Mouse (Mus musculus): Measurements from ENCODE around the gene Atp6v1g2.

The Atp6v1g2 gene

DNA sequence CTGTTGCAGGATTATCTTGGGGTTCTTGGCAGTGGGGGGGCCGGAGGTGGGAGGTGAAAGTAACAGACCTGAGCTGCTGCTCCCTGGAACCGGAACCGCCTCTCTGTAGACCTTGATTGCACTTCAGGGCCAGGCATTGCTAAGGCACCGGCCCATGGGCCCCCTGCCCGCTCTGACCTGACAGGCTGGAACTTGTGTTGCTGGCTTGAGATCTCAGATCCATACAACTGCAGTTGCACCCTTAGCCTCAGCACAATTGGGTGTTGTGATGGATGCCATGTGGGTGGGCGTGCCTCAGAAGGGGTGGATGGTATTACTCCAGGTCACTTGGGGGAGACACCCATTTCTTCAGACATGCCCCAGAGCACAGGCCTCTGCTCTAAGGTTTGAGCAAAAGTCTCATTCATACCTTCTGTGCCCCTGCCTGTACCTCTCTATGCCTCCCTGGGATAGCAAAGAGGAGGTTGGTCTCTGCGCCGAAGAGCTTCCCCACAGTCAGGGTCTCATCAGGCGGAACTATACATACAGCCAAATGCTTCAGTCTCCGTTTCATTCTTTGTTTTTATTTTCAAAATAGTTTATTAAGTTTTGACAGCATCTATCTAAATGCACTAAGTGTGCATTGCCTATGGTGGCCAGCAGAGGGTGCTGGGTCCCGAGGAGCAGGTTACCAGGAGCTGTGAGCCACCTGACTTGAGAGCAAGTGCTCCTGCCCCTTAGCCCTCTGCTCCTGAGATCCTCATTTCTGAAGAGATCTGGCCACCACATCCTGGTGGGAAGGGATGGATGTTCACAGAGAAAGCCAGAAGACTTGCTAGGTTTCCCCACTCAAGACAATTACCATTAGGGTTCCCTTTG lies 21.0 kb downstream of the Atp6v1g2 start:
- peak in 1 of 2 experiments; percentile 67 for DNase-seq (ENCODE audit: low spot score in 2 of 2)

DNA sequence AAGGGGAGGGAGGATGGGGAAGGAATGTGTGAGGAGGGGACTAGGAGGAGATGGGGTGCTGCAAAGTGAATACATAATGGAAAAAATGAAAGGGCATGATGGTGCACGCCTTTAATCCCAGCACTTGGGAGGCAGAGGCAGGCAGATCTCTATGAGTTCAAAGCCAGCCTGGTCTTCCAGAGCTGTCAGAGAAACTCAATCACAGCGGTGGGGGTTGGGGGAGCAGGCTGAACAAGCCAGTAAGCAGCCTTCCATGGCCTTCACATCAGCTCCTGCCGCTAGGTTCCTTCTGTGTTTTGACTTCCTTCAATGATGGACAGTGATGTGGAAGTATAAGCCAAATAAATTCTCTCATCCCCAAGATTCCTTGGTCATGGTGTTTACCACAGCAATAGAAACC lies 21.8 kb downstream of the Atp6v1g2 start:
- no peak for DNase-seq (ENCODE audit: low spot score in 2 of 2)

DNA sequence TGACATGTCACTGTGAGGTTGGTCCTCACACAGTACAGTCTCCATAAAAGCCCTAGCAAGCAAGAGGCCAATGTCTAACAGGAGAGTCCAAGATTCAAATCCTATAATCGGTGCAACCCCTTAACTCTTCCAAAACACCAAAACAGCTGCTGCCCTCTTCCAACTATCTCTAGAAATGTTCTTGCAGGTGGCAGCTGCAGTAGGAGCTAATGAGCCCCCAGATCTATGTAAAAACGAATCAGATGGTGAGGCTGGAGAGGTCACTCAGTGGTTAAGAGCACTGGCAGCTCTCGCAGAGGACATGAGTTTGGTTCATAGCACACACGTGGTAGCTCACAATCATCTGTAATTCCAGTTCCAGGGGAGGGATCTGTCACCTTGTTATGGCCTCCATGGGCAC lies 22.2 kb downstream of the Atp6v1g2 start:
- no peak for DNase-seq (ENCODE audit: low spot score in 2 of 2)

DNA sequence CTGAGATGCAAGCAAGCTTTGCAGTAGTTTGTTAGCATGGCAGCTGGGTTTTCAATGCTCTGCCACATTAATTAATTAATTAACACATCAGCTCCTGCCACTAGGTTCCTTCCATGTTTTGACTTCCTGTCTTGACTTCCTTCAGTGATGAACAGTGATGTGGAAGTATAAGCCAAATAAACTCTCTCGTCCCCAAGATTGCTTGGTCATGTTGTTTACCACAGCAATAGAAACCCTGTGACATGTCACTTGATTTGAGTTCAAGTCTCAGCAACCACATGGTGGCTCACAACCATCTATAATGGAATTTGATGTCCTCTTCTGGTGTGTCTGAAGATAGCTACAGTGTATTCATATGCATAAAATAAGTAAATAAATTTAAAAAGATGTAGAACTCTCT lies 23.9 kb downstream of the Atp6v1g2 start:
- DNase-seq (ENCODE audit: low spot score in 2 of 2), result no peak

DNA sequence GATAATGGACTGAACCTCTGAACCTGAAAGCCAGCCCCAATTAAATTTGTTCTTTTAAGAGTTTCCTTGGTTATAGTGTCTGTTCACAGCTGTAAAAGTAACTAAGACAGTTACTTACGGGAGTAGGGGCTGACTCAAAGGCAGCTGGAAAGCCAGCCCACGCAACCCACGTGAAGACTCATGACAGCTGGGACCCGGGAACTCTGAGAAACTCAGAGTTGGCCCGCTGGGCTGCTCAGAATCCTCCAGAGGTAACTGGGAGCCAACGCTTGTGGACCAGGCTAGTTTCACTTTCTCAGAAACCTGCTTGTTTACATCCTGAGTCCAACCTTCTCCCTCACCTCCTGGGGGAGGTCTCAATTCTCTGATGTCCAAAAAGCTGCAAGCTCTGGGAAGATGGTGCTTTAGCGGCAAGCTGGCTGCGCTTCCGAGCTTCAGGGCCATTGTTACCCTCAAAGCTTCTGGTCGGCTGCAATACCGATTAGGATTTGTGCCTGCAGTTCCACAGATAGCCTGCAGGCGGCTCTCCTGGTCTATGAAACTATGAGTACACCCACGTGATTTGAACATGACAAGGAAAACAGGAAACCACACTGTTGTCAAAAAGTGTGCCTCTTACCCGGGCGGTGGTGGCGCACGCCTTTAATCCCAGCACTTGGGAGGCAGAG lies 24.5 kb downstream of the Atp6v1g2 start:
- DNase-seq (ENCODE audit: low spot score in 2 of 2), result peak; percentile 87 to 96

DNA sequence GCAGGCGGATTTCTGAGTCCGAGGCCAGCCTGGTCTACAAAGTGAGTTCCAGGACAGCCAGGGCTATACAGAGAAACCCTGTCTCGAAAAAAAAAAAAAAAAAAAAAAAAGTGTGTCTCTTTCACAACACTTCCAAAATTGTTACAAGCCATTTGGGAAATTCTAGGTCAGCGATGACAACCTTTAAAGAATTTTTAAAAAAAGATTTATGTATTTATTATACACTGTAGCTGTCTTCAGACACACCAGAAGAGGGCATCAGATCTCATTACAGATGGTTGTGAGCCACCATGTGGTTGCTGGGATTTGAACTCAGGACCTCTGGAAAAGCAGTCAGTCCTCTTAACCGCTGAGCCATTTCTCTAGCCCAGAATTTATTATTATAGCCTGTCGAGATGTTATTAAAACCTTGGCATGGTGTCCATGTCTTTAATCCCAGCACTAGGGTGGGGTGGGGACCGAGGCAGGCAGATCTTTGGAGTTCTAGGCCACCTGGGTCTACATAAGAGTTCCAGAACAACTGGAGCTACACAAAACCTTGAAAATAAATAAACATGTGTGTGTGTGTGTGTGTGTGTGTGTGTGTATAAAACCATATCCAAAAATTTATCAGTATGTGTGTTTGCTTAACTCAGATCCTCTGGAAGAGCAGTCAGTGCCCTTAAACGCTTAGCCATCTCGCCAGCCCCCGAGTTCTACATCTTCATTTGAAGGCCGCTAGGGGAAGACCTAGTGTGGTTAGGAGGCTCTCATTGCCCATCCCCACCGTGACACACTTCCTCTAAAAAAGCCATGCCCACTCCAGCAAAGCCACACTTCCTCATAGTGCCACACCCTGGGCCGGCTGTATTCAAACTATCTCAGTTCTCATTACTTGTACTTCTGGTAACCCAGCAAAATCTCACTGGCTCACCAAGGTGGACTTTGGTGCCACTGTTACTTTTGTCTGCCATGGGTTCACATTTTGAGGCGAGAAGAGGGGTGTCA lies 25.3 kb downstream of the Atp6v1g2 start:
- DNase-seq (ENCODE audit: low spot score in 2 of 2), result no peak

DNA sequence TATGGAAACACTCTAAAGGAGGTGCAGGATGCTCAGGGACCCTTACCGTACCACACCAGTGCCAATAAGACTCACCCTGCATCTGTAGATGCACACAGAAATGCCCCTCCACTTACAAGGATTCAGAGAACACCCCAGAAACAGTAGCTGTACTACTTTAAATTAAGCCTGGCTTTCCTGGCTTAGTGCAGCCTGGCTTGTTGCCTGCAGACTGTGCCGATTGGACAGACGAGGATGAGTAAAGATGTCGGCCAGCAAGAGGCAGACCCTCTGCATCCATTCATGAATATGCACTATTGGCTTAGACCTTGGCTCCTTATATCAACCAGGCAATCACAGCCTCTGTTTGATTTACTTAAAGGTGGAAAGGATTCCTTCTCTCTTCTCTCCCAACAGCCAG lies 26.2 kb downstream of the Atp6v1g2 start:
- no peak for DNase-seq (ENCODE audit: low spot score in 2 of 2)

DNA sequence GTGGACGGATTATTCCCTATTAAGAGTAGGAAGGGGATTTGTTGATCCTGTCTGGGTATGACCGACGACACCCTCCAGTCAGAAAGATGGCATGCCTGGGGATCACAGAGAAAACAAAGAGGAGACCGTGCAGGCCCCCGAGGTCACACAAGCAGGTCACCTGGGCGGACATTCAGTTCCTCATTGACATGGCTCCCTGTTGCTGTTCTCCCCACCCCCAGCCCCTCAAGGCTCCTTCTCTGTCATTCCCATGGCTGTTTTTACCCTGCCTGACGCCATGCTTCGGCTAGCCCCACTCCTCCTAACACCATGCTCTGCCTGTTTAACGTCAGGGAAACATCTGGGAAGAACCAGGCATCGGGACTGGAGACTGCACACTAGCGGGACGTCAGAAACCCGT lies 28.2 kb downstream of the Atp6v1g2 start:
- no peak for DNase-seq (ENCODE audit: low spot score in 2 of 2)

DNA sequence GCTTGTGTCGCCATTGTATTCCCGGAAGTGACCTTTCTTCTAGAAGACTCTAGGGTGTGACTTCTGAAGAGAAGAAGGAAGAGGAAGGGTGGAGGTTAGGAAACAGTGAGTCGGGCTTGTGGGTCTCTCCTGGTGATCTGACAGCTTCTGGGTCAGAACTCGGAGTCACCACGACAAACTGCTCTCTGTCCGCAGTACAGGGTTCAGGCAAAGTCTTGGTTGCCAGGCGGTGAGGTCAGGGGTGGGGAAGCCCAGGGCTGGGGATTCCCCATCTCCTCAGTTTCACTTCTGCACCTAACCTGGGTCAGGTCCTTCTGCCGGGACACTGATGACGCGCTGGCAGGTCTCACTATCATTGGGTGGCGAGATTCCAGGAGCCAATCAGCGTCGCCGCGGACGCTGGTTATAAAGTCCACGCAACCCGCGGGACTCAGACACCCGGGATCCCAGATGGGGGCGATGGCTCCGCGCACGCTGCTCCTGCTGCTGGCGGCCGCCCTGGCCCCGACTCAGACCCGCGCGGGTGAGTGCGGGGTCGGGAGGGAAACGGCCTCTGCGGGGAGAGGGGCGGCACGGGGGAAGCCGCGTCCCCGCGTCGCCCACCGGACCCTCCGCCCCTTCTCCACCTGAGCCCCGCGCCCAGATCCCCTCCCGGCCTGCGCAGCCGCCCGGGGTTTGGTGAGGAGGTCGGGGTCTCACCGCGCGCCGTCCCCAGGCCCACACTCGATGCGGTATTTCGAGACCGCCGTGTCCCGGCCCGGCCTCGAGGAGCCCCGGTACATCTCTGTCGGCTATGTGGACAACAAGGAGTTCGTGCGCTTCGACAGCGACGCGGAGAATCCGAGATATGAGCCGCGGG lies 29.4 kb downstream of the Atp6v1g2 start, which contains the start of gene H2-D1:
TSS of gene H2-D1 (plus strand) at position 67 of the 859 bp plus-strand sequence.
- peak; percentile 97 to 98 for DNase-seq (ENCODE audit: low spot score in 2 of 2)

DNA sequence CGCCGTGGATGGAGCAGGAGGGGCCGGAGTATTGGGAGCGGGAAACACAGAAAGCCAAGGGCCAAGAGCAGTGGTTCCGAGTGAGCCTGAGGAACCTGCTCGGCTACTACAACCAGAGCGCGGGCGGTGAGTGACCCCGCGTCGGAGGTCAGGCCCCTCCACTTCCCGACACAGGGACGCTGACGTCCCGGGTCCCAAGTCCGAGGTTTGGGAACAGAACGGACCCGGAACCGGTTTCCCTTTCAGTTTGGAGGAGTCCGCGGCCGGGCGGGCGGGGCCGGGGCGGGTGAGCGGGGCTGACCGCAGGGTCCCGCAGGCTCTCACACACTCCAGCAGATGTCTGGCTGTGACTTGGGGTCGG lies 30.0 kb downstream of the Atp6v1g2 start:
- DNase-seq (ENCODE audit: low spot score in 2 of 2), result no peak

DNA sequence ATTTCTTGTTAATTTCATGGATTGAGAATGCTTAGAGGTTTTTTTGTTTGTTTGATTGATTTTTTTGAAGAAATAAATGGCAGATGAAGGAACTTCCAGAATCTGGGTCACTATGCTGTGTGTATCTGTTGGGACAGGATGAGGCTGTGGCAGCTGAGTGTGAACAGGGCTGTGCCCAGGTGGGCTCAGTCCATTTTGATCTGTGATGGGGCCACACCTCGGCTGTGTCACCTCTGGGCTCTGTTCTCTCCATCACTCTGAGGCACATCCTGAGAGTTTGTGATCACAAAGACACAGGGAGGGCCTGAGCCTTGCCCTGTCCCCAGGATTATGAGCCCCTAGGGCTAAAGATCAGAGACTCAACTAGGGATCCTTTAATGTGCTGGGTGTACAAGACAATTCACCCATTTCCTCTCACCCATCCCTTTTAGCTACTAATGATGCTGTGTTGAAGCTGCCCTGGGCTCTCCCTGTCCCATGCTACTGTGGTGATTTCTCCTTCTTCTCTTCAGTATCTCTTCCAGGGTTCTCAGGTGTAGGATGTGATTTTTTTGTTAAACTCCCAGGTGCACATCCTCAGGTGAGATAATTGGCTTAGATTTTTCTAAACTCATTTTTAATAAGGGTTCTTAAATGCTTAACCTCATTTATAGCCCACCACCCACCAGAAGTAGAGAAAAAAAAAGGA lies 34.1 kb downstream of the Atp6v1g2 start:
- DNase-seq (ENCODE audit: low spot score in 2 of 2), result no peak

DNA sequence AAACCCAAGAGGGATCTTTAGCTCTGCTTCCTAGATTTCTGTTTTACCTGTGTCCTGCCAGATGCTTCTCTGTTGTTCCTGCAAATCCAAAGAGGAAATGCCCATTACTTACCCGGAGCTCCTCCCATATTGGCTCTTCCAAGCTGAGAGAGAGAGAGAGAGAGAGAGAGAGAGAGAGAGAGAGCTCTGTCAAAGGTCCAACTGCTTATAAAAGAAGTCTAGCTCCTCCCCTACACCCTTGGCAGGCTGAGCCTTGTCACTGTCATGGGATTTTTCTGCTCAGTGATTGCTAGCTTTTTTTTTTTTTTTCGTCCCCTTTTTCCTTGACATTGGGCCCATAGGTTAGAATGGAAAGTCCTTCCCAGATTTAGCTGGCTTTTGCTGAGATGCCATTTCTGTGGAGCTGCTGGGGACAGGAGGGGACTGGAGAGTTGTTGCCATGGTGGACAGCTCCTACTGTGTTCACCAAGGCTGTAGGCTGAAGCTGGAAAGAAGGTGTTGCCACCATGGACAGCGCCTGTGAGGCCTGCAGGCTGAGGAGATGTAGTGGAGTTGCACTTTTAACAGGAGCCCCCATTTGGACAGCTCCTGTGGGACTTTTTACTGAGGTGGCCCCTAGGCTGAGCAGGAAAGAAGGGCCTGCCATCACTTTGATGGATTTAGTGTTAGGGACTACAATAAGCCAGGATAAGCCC lies 36.3 kb downstream of the Atp6v1g2 start:
- DNase-seq (ENCODE audit: low spot score in 2 of 2), result no peak

DNA sequence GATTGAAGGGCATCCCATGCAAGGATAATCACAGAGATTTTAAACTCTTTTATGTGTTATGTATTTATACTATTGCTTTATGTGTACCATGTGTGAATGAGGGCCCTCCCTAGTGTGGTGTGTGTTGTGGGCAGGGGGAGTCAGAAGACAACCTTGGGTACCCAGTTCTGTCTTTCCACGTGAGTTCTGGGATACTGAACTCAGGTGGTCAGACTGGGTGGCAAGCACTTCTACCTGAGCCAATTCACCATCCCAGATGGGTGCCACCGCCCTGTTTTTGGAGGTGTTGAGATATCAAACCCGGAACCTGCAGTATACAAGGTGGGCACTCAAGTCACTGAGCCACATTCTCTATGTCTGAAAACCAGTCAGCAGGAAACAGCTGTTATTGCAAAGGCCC lies 38.8 kb downstream of the Atp6v1g2 start:
- DNase-seq (ENCODE audit: low spot score in 2 of 2), result no peak

DNA sequence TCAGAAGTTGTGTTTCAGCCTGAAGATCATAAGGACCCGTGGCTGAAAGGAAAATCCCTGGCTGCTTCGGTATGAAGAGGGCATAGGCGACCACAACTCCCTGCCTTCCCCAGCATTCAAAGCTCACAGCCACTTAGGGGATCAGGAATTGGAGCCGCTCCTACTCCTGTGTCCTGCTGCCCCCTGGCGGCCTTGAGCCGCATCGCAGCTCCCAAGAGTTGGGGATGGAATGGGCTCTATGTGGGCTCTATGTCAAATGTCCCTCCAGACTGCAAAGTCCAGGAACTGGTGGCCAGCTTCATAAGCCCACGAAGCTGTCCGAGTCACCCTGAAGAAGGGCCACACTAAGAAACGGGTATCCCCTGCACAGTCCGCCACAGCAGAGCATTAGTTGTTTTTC lies 41.3 kb downstream of the Atp6v1g2 start:
- DNase-seq (ENCODE audit: low spot score in 2 of 2), result peak; percentile 92 to 95

DNA sequence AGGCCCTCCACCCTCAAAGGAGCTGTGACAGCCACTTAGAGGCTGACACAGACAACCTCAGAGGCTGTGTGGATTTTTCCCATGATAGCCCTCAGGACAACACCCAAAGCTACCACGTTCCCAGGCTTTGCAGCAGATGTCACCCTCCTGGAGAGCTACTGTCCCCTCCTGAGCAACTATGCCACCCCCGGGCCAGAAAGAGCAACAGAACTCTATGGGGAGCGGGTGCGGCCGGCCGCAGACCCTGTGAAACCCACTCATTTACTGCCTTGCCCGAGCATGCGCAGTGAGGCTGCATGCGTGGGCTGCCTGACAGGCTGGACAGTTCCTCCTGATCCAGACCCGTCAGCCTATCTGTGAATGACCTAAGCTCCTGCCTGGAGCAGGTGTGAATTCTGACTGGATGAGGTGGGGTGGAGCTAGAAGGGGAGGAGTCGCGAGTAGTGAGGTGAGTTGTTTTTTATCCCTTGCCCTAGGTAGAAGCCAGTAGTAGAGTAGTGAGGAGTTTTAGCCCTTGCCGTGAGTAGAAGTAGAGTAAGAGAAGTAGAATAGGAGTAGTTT lies 42.9 kb downstream of the Atp6v1g2 start:
- DNase-seq (ENCODE audit: low spot score in 2 of 2), result no peak

DNA sequence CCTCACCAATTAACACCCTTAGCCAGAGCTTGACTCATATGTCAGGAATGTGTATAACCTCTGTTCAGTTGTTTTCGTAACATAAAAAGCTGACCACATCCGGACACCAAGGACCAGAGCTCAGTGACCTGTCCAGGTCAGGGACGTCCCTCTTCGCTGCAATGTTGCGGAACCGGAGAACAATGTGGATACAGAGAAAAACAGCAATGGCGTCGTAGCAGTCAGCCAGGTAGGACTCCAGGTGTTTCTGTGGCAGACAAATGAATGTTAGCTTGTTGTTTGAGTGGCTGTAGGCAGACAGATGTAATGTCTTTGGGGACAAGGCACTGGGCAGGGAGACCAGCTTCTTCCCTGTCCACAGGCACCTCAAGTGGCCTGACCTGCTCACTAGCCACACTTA lies 44.6 kb downstream of the Atp6v1g2 start:
- DNase-seq (ENCODE audit: low spot score in 2 of 2), result no peak

DNA sequence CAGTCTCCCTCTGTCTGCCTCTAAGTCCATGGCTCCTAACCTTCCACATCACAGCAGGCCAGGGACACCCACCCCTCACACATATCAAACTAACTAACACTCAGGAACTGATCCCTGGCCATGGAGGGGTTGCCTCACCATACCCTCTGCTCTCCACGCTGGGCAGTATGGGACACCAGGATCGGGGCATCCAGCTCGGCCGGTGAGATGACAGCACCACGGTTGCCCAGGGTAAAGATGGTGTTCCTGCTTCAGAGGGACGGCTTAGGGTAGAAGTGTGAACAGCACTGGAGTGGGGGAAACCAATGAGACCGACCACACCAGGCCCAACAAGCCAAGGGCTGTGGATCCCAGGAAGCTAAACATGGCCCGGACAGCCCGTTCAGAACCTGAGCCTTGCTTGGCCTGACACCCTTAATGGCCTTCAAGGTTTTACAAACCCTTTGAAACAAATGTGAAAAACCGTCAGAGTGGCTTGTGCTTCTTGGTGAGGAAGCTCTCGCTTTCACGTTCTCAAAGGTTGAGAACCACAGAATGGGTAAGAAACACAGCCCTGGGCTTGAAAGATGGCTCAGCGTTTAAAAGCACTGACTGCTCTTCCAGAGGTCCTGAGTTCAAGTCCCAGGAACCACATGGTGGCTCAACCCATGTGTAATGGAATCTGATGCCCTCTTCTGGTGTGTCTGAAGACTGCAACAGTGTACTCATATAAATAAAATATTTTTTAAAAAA lies 45.7 kb downstream of the Atp6v1g2 start:
- no peak for DNase-seq (ENCODE audit: low spot score in 2 of 2)

DNA sequence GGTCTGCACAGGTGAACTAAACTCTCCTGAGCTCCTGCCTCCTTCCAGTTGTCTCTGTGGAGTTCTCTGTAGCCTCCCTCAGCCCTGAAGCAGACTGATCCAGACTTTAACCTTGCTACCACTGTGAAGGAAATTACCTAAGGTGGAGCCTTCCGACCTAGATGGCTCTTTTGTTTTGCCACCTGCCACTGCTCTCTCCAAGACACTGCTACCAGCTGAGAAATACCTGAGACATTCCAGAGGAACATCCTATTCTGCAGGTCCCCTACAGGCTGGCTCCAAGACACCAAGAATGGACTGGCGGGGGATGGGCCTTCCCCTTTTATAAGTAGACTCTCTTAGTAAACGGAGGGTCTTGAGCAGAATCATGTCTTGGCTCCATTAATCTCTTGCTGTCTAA lies 46.8 kb downstream of the Atp6v1g2 start:
- DNase-seq (ENCODE audit: low spot score in 2 of 2), result no peak

DNA sequence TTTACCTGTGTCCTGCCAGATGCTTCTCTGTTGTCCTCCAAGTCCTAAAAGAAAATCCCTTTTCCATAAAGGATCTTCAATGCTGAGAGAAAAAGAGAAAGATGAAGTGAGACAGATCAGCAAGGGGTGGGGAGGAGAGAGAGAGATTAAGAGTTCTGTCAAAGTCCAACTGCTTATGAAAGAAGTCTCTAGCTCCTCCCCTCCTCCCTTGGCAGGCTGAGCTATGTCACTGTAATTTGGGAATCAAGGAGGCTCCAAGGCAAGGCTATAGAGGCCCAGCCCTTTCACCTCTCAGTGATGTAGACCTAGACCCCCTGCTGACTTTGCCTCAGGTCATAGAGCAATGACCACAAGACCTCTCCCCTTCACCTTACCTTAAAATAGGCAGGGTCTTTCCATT lies 52.0 kb downstream of the Atp6v1g2 start:
- no peak for DNase-seq (ENCODE audit: low spot score in 2 of 2)

Data from cerebellum, postnatal 4 days (tissue).